Mouse (Mus musculus) stomach, embryonic 14.5 days (tissue): ENCODE measurements around the gene Thpo. TPM values are rescaled to one million over a fixed set of nuclear protein-coding genes. Genes with fewer than 3 reads are reported as not detected.

Source experiments
- ATAC-seq: fragments of 200-750 bp; cut with Nextera tagmentation; 2 replicates; pipeline ENCODE4 v1.8.0; 2017; ENCODE audit warnings: low read depth, moderate TSS enrichment; ENCODE audit not compliant: insufficient number of reproducible peaks, insufficient read depth, low FRiP score
- H3K27ac ChIP-seq: fragments of 300-500 bp; sonication (generic); 2 replicates; pipeline ENCODE4 v1.5.1; 2014; ENCODE audit warnings: mild to moderate bottlenecking, low read length, moderate library complexity, mixed read lengths
- H3K27me3 ChIP-seq: fragments of 300-500 bp; sonication (generic); 2 replicates; pipeline ENCODE4 v1.6.1; 2014; ENCODE audit warnings: low read length, control low read depth, mixed read lengths; ENCODE audit not compliant: control insufficient read depth, insufficient read depth
- H3K36me3 ChIP-seq: fragments of 300-500 bp; sonication (generic); 2 replicates; pipeline ENCODE4 v1.6.1; 2014; ENCODE audit warnings: mild to moderate bottlenecking, control low read depth, low read length, moderate library complexity, mixed read lengths; ENCODE audit not compliant: control insufficient read depth, insufficient read depth
- H3K4me1 ChIP-seq: fragments of 300-500 bp; sonication (generic); 2 replicates; pipeline ENCODE4 v1.6.1; 2014; ENCODE audit warnings: low read length, control low read depth, mixed read lengths; ENCODE audit not compliant: control insufficient read depth, insufficient read depth
- H3K4me2 ChIP-seq: fragments of 300-500 bp; sonication (generic); replicated peaks from 2 replicates; pipeline ENCODE4 v1.6.1; 2014; ENCODE audit warnings: low read depth, low read length, control low read depth
- H3K4me3 ChIP-seq: fragments of 300-500 bp; sonication (generic); 2 replicates; pipeline ENCODE4 v1.5.1; 2014; ENCODE audit warnings: low read depth, low read length, control low read depth
- H3K9ac ChIP-seq: fragments of 300-500 bp; sonication (generic); replicated peaks from 2 replicates; pipeline ENCODE4 v1.6.1; 2014; ENCODE audit warnings: low read depth, mild to moderate bottlenecking, control low read depth, low read length, moderate library complexity, mixed read lengths
- H3K9me3 ChIP-seq: fragments of 300-500 bp; sonication (generic); 2 replicates; pipeline ENCODE4 v1.6.1; 2016; ENCODE audit warnings: low read depth, low read length, control low read depth; ENCODE audit not compliant: control insufficient read depth
- WGBS: fragments of 180-500 bp; shearing (Covaris S2); extraction: QIAGEN DNeasy Blood & Tissue Kit; methylation state at CpG from one replicate; pipeline ENCODE4 v1.1.7; 2014; 5-methylcytosine and 5-hydroxymethylcytosine counted together
- polyA plus RNA-seq: library from polyadenylated mRNA; unstranded; fragments of >200 nt; fragmentation: Nextera tagmentation; extraction: Ambion mirVana; gene quantifications from 2 replicates; pipeline ENCODE4 v1.2.1, GENCODE M21; 2014

Gene Thpo
- polyA plus RNA-seq, 1 experiment from 2014 or later, result 0.88 TPM

DNA sequence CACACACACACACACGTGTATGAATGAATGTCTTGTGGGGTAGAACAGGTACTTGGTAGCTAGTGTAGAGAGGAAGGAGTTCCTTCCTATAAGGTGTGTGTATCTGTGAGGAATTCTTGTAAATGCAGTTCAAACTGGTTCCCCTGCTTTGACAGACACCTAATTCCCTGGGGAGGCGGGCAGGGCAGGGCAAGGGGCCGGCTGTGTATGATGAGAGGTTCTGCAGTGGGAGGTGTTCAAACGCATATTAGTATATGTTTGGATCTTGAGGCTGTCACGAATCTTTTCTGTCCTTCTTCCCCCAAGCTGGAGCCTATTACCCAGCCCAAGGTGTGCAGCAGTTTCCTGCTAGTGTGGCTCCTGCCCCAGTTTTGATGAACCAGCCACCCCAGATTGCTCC, 56.9 kb downstream of the Thpo start:
- 89% methylated on average over 5 of the region's 5 CpGs for whole genome bisulfite sequencing
- Histone ChIP-seq H3K27me3 (no peaks in the 10 kb centered on the region), H3K27ac (no peak overlapping the region), H3K9ac (no peak overlapping the region), H3K9me3 (no peaks in the 10 kb centered on the region), H3K4me2 (no peak overlapping the region), H3K4me3 (no peak overlapping the region), H3K36me3 (peaks cover 74% of the 10 kb centered on the region), H3K4me1 (peaks cover 9% of the 10 kb centered on the region)
- no peak for ATAC-seq

DNA sequence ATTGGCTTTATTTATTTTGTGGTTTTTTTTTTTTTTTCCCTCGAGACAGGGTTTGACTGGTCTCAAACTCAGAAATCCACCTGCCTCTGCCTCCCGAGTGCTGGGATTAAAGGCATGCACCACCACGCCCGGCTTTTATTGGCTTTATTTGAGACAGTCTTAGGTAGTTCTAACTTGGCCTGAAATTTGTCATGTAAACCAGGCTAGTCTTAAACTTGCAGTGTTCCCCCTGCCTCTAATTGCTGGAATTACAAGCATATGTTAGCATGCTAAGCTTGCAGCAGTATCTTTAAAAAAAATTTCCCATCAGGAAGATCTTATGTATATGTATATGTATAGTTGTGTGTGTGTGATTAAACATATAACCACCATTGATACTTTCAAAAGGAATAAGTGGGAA, 57.6 kb downstream of the Thpo start:
- Histone ChIP-seq H3K36me3 (peaks cover 67% of the 10 kb centered on the region), H3K27ac (no peak overlapping the region), H3K4me3 (no peak overlapping the region), H3K27me3 (no peaks in the 10 kb centered on the region), H3K4me2 (no peak overlapping the region), H3K9me3 (no peaks in the 10 kb centered on the region), H3K4me1 (peaks cover 9% of the 10 kb centered on the region), H3K9ac (no peak overlapping the region)
- WGBS, result 72% methylated on average over 4 of the region's 4 CpGs
- ATAC-seq, result no peak

DNA sequence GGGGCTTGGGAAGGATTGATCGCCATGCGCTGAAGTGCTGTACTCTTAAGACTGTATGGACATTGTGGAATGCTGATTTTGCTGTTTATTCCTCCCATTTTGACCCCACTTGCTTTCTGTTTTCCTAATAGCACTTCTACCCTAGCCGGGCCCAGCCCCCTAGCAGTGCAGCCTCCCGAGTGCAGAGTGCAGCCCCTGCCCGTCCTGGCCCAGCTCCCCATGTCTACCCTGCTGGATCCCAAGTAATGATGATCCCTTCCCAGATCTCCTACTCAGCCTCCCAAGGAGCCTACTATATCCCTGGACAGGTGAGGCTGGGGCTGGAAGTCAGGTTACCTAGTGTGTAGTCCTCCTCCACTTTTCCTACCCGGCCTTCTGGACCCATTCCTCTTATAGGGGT, 59.1 kb downstream of the Thpo start:
- Histone ChIP-seq H3K4me3 (no peak overlapping the region), H3K27me3 (no peaks in the 10 kb centered on the region), H3K9me3 (no peaks in the 10 kb centered on the region), H3K4me1 (peaks cover 9% of the 10 kb centered on the region), H3K9ac (no peak overlapping the region), H3K36me3 (peaks cover 52% of the 10 kb centered on the region), H3K4me2 (no peak overlapping the region), H3K27ac (no peak overlapping the region)
- 91% methylated on average over 6 of the region's 6 CpGs for whole genome bisulfite sequencing
- no peak for ATAC-seq

Other genes starting within 250 kb of the Thpo start
- gene Eif2b5, start 235.7 kb downstream of the Thpo start, polyA plus RNA-seq, result 83.8 and 87.3 TPM in 2 replicates
- gene Dvl3, start 217.5 kb downstream of the Thpo start, polyA plus RNA-seq, result 29.2 and 31.7 TPM in 2 replicates
- gene Ap2m1, start 199.0 kb downstream of the Thpo start, polyA plus RNA-seq, result 586 and 625 TPM in 2 replicates
- gene Abcf3, start 185.9 kb downstream of the Thpo start, polyA plus RNA-seq, result 53.0 and 53.5 TPM in 2 replicates
- 4.0 and 4.3 TPM in 2 replicates for gene Vwa5b2, start 145.0 kb downstream of the Thpo start, polyA plus RNA-seq
- 30.3 and 33.8 TPM in 2 replicates for gene Eef1akmt4, start 122.9 kb downstream of the Thpo start, polyA plus RNA-seq
- gene Gm49333, start 122.9 kb downstream of the Thpo start, polyA plus RNA-seq, result not detected in 2 replicates
- 46.1 and 46.8 TPM in 2 replicates for gene Alg3, start 122.8 kb downstream of the Thpo start, polyA plus RNA-seq
- gene Camk2n2, start 113.2 kb downstream of the Thpo start, polyA plus RNA-seq, result 1.8 and 2.1 TPM in 2 replicates
- gene Ece2, start 104.7 kb downstream of the Thpo start, polyA plus RNA-seq, result 2.4 and 3.4 TPM in 2 replicates
- gene Psmd2, start 82.9 kb downstream of the Thpo start, polyA plus RNA-seq, result 275 and 279 TPM in 2 replicates
- gene Eif4g1, start 66.2 kb downstream of the Thpo start, polyA plus RNA-seq, result 180 TPM in 2 replicates
- 7.5 and 8.3 TPM in 2 replicates for gene Fam131a, start 41.3 kb downstream of the Thpo start, polyA plus RNA-seq
- gene Polr2h, start 16.8 kb downstream of the Thpo start, polyA plus RNA-seq, result 105 and 113 TPM in 2 replicates
- 13.2 and 15.8 TPM in 2 replicates for gene Clcn2, start 16.8 kb downstream of the Thpo start, polyA plus RNA-seq
- 4.5 and 5.4 TPM in 2 replicates for gene Chrd, start 1.4 kb downstream of the Thpo start, polyA plus RNA-seq